8 mouse cellular contexts compared by ENCODE assay signal in the genomic region with DNA sequence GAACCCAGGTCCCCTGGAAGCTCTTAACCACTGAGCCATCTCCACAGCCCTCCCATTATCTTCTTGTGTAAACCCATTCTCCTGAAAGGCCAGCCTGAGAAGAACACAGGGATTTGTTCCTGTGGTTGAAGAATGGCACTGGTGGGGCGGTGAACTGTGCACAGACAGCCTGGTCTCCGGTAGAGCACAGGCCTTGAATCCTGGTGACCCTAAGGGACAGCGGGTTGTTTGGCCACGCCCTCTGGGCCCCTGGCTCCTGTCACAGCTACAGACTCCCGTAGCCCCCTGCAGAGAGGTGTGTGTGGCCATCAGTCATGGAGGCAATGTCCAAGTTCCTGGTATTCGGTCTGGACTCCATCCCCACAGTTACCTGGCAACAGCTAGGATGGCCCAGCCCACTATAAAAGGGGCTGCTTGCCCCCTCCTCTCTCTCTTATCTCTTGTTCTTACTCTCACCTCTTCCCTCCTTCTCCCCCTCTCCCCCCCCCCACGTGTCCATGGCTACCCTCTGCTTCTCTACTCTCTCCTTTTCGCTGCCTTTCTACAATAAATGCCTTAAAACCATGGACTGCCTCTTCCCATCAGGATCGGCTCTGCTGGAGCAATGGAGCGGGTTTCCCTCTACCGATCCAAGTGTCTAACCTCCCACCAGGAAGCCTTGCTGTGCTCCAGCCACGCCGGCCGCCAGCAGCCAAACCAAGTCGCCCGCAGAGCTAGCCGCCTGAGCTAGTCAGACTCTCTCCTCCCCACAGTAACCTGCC. TPM values are rescaled to one million over a fixed set of nuclear protein-coding genes. Genes with fewer than 3 reads are reported as not detected.
A peak's percentile ranks its signal among the peaks of the same experiment; 100 is the strongest.
DNase-seq lines count a peak whose midpoint lies in the region; ATAC-seq and TF ChIP-seq lines count a peak whose summit lies in the region.
"Had no signal": no experiment of that assay in that cellular context is flagged by ENCODE, and none has a peak within 500 bp of the region (broad histone marks: within the 10 kb centered on the region; RNA-seq: fewer than 3 reads in every experiment).

No protein-coding gene starts in this region.

- intact Hi-C loops in gastrocnemius, postnatal 14 days (cut with DNase I; ENCODE audit: low total_unique reads), result loop anchor here (5.0 kb wide), 1 partner anchor 101 kb away; no protein-coding TSS in a partner anchor

- no peak for TF ChIP-seq CTCF in lung, embryonic 14.5 days (IDR thresholded peaks at IDR 0.05; ENCODE audit: low read depth)

- 23% methylated on average over 17 of the region's 17 CpGs for WGBS in lung, embryonic 14.5 days
- 19% methylated on average over 17 of the region's 17 CpGs for WGBS in forebrain, embryonic 10.5 days
- WGBS in intestine, embryonic 16.5 days, result 25% methylated on average over 17 of the region's 17 CpGs
- WGBS in neural tube, embryonic 15.5 days, result 20% methylated on average over 17 of the region's 17 CpGs

- H3K4me3 ChIP-seq in lung, embryonic 14.5 days (ENCODE audit: low read depth, low read length), result no peak overlapping the region
- H3K4me3 ChIP-seq in forebrain, embryonic 10.5 days, result peak overlapping the region; percentile 33
- no peak overlapping the region for H3K4me3 ChIP-seq in intestine, embryonic 16.5 days (ENCODE audit: low read length)
- H3K4me3 ChIP-seq in neural tube, embryonic 15.5 days (replicated peaks), result no peak overlapping the region

- no peak for ATAC-seq in lung, embryonic 14.5 days (ENCODE audit: insufficient read depth)
- no peak; the same call in 1 of the 2 replicates for ATAC-seq in intestine, embryonic 16.5 days
- no peak for ATAC-seq in neural tube, embryonic 15.5 days (ENCODE audit: low FRiP score)
- ATAC-seq: Patski had no signal

- peak overlapping the region; percentile 27; the same call in 1 of the 2 replicates for H3K4me2 ChIP-seq in lung, embryonic 14.5 days
- H3K4me2 ChIP-seq in intestine, embryonic 16.5 days (ENCODE audit: low read depth, low read length), result 0 out of 2 replicates have a peak overlapping the region, but pooled peaks have one; percentile 16
- peak overlapping the region; percentile 42 for H3K4me2 ChIP-seq in neural tube, embryonic 15.5 days

- DNase-seq in lung, embryonic 14.5 days, result no peak
- no peak for DNase-seq in lung, postnatal 10 days
- DNase-seq in forebrain, embryonic 10.5 days (ENCODE audit: extremely low spot score, low spot score), result no peak
- DNase-seq in right cerebral cortex, postnatal 10 days (ENCODE audit: low spot score in 2 of 2), result no peak
- DNase-seq in gastrocnemius, postnatal 14 days, result no peak

- H3K9me3 ChIP-seq in lung, embryonic 14.5 days (ENCODE audit: low read depth, low read length), result no peaks in the 10 kb centered on the region
- H3K9me3 ChIP-seq in forebrain, embryonic 10.5 days, result peaks cover 11% of the 10 kb centered on the region; the same call in 1 of the 2 replicates
- no peaks in the 10 kb centered on the region for H3K9me3 ChIP-seq in intestine, embryonic 16.5 days (ENCODE audit: control insufficient read depth, low read length)
- H3K9me3 ChIP-seq in neural tube, embryonic 15.5 days (replicated peaks), result no peaks in the 10 kb centered on the region

- 0 out of 2 replicates have a peak, but pooled peaks cover 6% of the 10 kb centered on the region for H3K27me3 ChIP-seq in lung, embryonic 14.5 days (ENCODE audit: insufficient read depth, low read length)
- H3K27me3 ChIP-seq in forebrain, embryonic 10.5 days (ENCODE audit: poor library complexity, severe bottlenecking), result peaks cover 26% of the 10 kb centered on the region
- H3K27me3 ChIP-seq in intestine, embryonic 16.5 days (replicated peaks; ENCODE audit: control insufficient read depth, insufficient read depth, low read length), result no peaks in the 10 kb centered on the region
- H3K27me3 ChIP-seq in neural tube, embryonic 15.5 days (replicated peaks), result peaks cover 4% of the 10 kb centered on the region; the same call in 1 of the 2 replicates
- H3K27me3 ChIP-seq: Patski had no signal

- H3K27ac ChIP-seq in lung, embryonic 14.5 days (ENCODE audit: low read depth), result no peak overlapping the region
- peak overlapping the region; percentile 53; the same call in 1 of the 2 replicates for H3K27ac ChIP-seq in forebrain, embryonic 10.5 days
- H3K27ac ChIP-seq in intestine, embryonic 16.5 days (ENCODE audit: low read length), result no peak overlapping the region
- H3K27ac ChIP-seq in neural tube, embryonic 15.5 days (replicated peaks), result no peak overlapping the region

- no peaks in the 10 kb centered on the region for H3K4me1 ChIP-seq in lung, embryonic 14.5 days (ENCODE audit: insufficient read depth)
- H3K4me1 ChIP-seq in forebrain, embryonic 10.5 days, result peaks cover 17% of the 10 kb centered on the region
- no peaks in the 10 kb centered on the region for H3K4me1 ChIP-seq in intestine, embryonic 16.5 days (ENCODE audit: control insufficient read depth, insufficient read depth, low read length)
- peaks cover 13% of the 10 kb centered on the region for H3K4me1 ChIP-seq in neural tube, embryonic 15.5 days

- no peaks in the 10 kb centered on the region for H3K36me3 ChIP-seq in lung, embryonic 14.5 days (ENCODE audit: insufficient read depth)
- no peaks in the 10 kb centered on the region for H3K36me3 ChIP-seq in forebrain, embryonic 10.5 days (replicated peaks)
- H3K36me3 ChIP-seq in intestine, embryonic 16.5 days (ENCODE audit: control insufficient read depth, insufficient read depth, low read length), result no peaks in the 10 kb centered on the region
- no peaks in the 10 kb centered on the region for H3K36me3 ChIP-seq in neural tube, embryonic 15.5 days

- H3K9ac ChIP-seq in lung, embryonic 14.5 days, result no peak overlapping the region
- no peak overlapping the region for H3K9ac ChIP-seq in intestine, embryonic 16.5 days (ENCODE audit: low read depth, low read length)
- H3K9ac ChIP-seq in neural tube, embryonic 15.5 days (replicated peaks), result no peak overlapping the region

RNA-seq across cellular contexts. Expression of gene Crygn, which starts 20.5 kb away (rescaled TPM):
- 1.8 and 2.3 TPM in 2 replicates for polyA plus RNA-seq in lung, embryonic 14.5 days (2014; fragmentation: Nextera tagmentation; extraction: Ambion mirVana)
- 0.72 and 0.81 TPM in 2 replicates for polyA plus RNA-seq in forebrain, embryonic 10.5 days (2016; fragmentation: Nextera tagmentation; extraction: Ambion mirVana)
- polyA plus RNA-seq in intestine, embryonic 16.5 days (2015; fragmentation: Nextera tagmentation; extraction: Ambion mirVana), result 1.0 and 1.4 TPM in 2 replicates
- polyA plus RNA-seq in neural tube, embryonic 15.5 days (2015; fragmentation: Nextera tagmentation; extraction: Ambion mirVana), result 1.5 and 2.0 TPM in 2 replicates
- 1 to 10 TPM in 1 of 2 experiments, not detected in 1; 1.7 TPM for total RNA-seq in gastrocnemius, postnatal 14 days (2021)
- polyA plus RNA-seq: Patski had no signal

RNA-seq across cellular contexts. Expression of gene Wdr86, which starts 47.7 kb away (rescaled TPM):
- polyA plus RNA-seq in lung, embryonic 14.5 days (2014; fragmentation: Nextera tagmentation; extraction: Ambion mirVana), result 39.7 and 43.9 TPM in 2 replicates
- polyA plus RNA-seq in forebrain, embryonic 10.5 days (2016; fragmentation: Nextera tagmentation; extraction: Ambion mirVana), result 22.5 and 24.5 TPM in 2 replicates
- polyA plus RNA-seq in intestine, embryonic 16.5 days (2015; fragmentation: Nextera tagmentation; extraction: Ambion mirVana), result 6.8 and 8.4 TPM in 2 replicates
- polyA plus RNA-seq in neural tube, embryonic 15.5 days (2015; fragmentation: Nextera tagmentation; extraction: Ambion mirVana), result 4.1 and 5.2 TPM in 2 replicates
- total RNA-seq in gastrocnemius, postnatal 14 days (2021), result under 1 TPM; 0.07 to 0.35 TPM
- polyA plus RNA-seq: Patski had no signal
